Mouse (Mus musculus) embryo, embryonic 11.5 days (tissue): Measurements from ENCODE around the gene Txlnb.
"Not testable (repeated sequence)": the region's sequence is repeated elsewhere in the genome, so short reads cannot be mapped to it uniquely, and the experiment has no call there.

Experiments used
- DNase-seq: peaks from one replicate; pipeline ENCODE4 v3.0.0-alpha.2; 2012; ENCODE audit warnings: low read depth, low spot score

Txlnb gene

DNA sequence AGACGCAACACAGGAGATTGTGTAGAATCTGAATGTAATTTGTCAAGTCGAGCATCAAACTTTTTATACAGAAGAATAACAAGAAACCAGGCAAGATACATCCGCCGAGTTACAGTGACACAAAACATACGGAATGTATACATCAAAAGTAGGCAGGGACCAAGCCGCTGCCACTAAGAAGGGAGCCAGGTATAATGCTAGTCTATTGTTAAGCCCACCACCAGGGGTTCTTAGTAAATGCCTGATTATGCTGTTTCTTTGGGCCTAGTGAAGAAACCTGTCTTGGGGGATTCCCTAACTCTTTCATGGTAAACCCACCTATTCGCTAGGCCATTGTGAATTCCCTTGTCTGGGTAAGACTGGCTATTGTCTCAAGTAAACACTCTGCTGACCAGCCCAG is 24.4 kb downstream of the Txlnb start:
- not testable (repeated sequence) for DNase-seq

- DNase-seq = no peak
Observed at GRCm38 (mm10) chr10:17827391-17827790, 31.4 kb downstream of the Txlnb start.

DNA sequence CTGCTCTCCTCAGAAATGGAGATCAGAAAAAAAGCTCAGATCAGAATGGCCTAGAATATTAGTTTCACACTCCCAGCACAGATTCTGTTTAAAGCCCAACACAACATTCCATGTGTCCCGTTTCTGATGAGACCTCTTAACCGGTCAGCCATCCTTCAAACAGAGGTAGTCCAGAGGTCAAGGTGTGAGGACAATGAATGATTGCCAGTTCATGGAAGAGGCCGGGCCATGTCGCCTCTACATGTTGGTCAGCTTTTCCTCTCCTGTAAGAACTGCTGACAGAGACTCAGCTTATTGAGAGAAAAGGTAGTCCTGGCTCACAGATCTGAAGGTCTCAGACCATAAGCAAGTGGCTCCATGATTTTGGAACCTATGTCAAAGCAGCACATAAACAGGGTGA is 33.2 kb downstream of the Txlnb start:
- no peak for DNase-seq

- no peak for DNase-seq
Observed at GRCm38 (mm10) chr10:17831041-17831440, 35.0 kb downstream of the Txlnb start.

DNA sequence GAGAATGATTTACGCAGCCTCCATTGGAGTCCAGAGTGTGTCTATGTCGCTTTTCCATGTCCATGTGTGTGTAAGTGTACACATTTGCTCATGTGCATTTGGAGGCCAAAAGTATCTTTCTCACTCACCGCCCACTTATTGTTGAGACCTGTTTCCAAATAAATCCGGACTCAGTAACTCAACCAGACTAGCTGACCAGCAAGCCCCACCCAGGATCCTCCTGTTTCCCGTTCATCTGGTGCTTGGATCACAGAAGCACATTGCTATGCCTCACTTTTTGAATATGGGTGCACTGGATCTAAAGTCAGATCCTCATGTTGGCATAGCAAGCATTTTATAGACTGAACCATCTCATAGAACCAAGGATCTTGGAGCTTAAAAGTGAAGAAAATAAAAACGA is 39.0 kb downstream of the Txlnb start:
- DNase-seq = no peak

GRCm38 (mm10) chr10:17836275-17836674 is 40.2 kb downstream of the Txlnb start:
- DNase-seq = no peak

DNA sequence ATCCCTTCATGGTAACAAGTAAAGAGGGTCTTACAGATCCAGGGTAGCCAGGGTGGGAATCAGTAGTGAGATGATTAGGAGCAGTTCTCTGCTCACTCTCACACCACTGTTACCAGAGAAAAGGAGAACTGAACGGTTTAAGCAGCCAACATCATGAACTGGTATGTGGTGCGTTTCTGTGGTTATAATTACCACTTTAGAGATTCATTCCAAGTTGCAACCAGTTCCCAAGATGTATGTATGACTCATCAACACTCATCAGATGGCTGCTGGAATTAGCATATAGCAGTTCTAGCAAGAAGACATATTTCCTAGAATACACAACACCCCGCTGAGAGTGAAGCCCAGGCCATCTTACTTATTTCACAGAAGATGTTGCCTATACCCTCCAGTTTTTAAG is 46.0 kb downstream of the Txlnb start:
- DNase-seq = no peak

- no peak for DNase-seq
Observed at GRCm38 (mm10) chr10:17844781-17845537, 48.9 kb downstream of the Txlnb start.

DNA sequence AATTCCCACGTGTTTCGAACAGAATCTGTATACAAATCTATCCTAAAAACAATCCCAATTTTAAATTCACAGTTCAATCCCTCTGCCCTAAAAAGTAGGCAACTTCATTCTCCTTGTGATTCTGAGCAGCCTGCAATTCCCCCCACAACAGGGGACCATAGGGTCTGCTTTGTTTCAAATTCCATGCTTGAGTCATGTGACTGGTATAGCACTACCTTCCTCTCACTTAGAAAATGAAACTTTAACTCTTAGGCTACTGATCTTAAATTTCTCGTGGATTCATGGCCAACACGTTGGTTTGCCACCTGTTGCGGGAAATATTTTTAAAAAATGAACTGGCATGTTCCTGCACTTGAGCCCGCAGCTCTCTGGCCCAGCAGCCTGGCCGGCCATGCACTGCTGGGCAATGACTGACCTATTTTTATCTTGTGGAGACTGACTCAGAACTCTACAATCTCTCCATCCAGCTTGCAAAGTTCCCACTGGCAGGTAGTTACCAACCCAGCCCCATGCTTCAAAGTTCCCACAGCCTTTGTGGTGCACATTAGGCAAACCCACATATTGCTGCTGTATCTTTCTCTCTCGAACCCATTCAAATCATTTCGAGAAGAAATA is 61.7 kb downstream of the Txlnb start:
- no peak for DNase-seq

DNA sequence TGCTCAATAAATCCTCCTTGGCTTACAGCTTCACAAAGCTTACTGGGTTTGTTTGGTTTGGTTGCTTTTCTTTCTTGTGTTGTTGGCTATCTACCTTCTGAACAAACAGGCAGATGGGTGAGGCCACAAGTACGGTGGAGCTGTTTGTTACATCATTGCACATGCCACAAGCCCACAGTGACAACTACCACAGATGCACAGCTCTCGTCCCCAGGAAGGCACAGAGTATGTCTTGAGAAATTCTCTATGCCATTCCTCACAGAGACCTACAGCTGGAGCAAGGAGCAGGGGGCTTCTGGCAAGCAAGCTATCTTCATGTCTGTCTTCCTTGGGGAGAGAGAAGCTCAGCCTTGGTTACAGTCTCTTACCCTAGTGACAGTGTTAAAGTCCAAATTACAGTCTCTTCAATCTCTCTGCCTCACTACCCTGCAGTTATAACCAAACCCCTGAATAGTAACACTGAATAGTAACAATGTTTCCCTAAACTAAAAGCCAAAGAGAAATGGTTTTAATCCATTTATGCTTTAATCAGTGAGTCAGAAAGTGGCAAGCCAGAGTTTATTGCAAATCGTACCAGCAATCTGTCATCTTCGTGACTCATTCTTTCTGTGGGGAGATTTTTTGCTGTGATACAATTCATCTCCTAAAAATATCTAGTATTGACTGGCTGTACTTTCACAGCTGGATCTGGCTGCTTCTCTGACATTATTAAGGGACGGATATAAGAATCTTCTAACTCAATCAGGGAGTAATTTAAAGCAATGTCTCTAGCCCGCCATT is 64.9 kb downstream of the Txlnb start:
- DNase-seq = no peak

GRCm38 (mm10) chr10:17869822-17870662 is 74.0 kb downstream of the Txlnb start:
- DNase-seq = peak; percentile 22

DNA sequence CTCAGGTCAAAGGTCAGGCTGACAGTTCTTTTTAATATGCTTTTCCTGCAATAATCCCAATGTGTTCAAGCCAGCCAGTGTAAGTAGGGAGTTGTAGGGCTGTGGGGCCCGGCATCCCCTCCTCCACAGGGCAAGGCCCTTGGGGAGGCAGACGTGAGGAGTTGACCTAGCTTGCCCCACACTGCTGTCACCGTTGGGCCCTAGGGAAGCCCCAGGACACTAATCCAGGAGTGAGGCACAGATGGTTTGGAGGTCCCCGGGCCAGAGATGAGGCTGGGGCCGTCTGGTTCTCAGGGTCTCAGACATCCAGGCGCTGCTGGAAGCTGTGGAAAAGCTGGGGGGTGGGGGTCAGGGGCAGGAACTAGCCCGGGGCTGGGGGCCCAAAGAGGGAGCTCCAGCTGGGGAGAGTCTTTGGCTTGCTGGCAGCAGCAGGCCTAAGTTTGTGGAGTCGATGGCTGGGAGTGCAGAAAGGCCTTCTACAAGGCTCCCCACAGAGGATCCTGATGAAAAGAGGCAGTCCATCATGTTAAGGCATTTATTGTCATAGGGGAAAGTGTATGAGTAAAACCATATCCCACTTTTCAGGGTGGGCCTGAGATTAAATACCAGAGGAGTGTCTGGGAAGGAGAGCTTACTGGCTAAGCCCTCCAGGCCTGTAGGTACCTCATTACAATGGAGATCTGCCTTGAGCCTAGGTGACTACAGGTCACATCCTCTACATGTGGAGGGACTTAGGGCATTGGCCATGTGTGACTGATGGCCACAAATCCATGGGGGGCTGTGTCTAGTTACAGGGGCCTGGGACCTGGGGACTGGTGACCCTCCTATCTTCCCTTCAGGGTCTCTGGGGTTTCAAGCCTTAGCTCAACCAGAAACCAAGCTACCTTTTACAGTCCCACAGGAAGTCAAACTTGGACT is 82.2 kb downstream of the Txlnb start:
- no peak for DNase-seq

DNA sequence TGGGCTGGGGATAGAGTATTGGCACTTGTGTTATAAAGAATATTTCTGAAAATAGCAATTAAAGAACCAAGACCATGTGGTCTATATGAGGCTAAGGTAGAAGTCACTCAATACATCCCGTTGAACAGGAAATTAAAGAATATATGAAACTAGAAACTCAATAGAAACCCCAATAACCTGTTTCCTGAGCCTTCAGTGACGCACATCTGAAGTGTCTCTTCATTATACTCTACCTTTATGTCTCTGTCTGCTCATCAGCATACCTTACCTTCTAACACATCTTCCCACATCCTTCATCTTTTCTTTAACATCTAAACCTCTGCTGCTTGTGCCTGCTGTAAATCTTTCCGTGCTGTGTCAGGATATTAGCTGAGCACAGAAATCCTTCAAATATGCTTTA is 84.0 kb downstream of the Txlnb start:
- DNase-seq = no peak

DNA sequence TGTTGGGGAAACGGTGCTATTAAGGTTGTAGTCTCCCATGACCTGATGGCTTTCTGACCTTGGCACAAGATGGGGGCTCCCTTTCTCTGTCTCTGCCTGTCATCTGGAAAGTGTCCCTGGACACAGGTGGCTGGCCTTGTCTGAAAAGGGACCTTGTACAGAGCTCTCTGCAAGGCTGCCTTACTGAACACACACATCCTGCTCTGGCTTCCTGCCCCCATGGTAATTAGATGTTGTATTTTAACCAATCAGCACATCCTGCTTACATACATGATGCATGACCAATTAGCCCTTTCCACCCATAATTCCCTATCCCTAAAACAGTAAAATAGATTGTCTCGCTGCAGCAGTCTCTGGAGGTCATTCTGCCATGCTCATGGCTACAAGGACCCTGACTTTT is 84.7 kb downstream of the Txlnb start:
- DNase-seq = no peak
